13 mouse cellular contexts compared by ENCODE assay signal in the genomic region with DNA sequence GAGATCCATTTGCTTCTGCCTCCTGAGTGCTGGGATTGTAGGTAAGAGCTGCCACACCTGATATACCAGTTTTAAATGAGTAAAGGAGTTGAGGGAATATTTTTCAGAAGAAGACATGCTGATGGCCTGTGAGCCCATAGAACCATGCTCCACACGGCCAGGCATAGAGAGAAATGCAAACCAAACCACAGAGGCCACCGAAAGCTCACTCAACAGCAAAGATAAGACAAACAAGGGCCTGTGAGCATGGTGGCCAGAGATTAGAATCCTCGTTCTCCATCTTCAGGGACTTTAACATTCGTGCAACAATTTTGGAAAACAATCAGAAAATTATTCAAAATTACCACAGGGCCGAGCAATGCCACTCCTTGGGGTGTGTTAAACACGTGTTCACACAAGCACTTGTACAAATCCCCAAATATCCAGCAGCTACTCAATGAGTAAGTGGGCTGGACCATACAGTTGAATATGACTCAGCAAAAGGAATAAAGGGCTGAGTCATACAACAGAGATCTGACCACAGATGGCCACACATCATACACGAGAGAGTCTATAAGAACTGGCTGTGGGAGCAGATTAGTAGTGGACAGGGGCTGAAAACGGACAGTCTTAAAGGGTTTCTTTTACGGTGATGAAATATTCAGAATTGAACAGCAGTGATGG.
DNase-seq lines count a peak whose midpoint lies in the region; ATAC-seq lines count a peak whose summit lies in the region.
"Had no signal": no experiment of that assay in that cellular context is flagged by ENCODE, and none has a peak within 500 bp of the region (broad histone marks: within the 10 kb centered on the region; RNA-seq: fewer than 3 reads in every experiment).

No protein-coding gene starts in this region.

- H3K4me2 ChIP-seq in heart, embryonic 12.5 days = no peak overlapping the region
- H3K4me2 ChIP-seq in embryonic facial prominence, embryonic 12.5 days (replicated peaks) = no peak overlapping the region
- no peak overlapping the region for H3K4me2 ChIP-seq in liver, embryonic 12.5 days
- H3K4me2 ChIP-seq in hindbrain, embryonic 12.5 days (replicated peaks) = no peak overlapping the region
- H3K4me2 ChIP-seq in neural tube, embryonic 15.5 days = no peak overlapping the region
- H3K4me2 ChIP-seq: intestine, embryonic 15.5 days had no signal

- H3K9me3 ChIP-seq in heart, embryonic 12.5 days (replicated peaks) = no peaks in the 10 kb centered on the region
- no peaks in the 10 kb centered on the region for H3K9me3 ChIP-seq in embryonic facial prominence, embryonic 12.5 days
- no peaks in the 10 kb centered on the region for H3K9me3 ChIP-seq in liver, embryonic 12.5 days (replicated peaks)
- H3K9me3 ChIP-seq in hindbrain, embryonic 12.5 days (replicated peaks) = no peaks in the 10 kb centered on the region
- no peaks in the 10 kb centered on the region for H3K9me3 ChIP-seq in neural tube, embryonic 15.5 days (replicated peaks)
- H3K9me3 ChIP-seq: intestine, embryonic 15.5 days had no signal

- H3K9ac ChIP-seq in heart, embryonic 12.5 days = no peak overlapping the region
- H3K9ac ChIP-seq in embryonic facial prominence, embryonic 12.5 days = no peak overlapping the region
- no peak overlapping the region for H3K9ac ChIP-seq in liver, embryonic 12.5 days
- H3K9ac ChIP-seq in hindbrain, embryonic 12.5 days = no peak overlapping the region
- H3K9ac ChIP-seq in neural tube, embryonic 15.5 days (replicated peaks) = no peak overlapping the region
- H3K9ac ChIP-seq: intestine, embryonic 15.5 days had no signal

- DNase-seq in heart, adult 18-20 months = no peak
- peak; percentile 74 for DNase-seq in 416B (ENCODE audit: low read depth)
- no peak for DNase-seq in spleen, adult 18-20 months
- DNase-seq: cerebellum, adult 18-20 months; lung, postnatal 14 days; right cerebral cortex, postnatal 14 days had no signal

- no peaks in the 10 kb centered on the region for H3K36me3 ChIP-seq in heart, embryonic 12.5 days
- H3K36me3 ChIP-seq in embryonic facial prominence, embryonic 12.5 days = no peaks in the 10 kb centered on the region
- no peaks in the 10 kb centered on the region for H3K36me3 ChIP-seq in liver, embryonic 12.5 days
- no peaks in the 10 kb centered on the region for H3K36me3 ChIP-seq in hindbrain, embryonic 12.5 days
- no peaks in the 10 kb centered on the region for H3K36me3 ChIP-seq in neural tube, embryonic 15.5 days
- H3K36me3 ChIP-seq: intestine, embryonic 15.5 days had no signal

- 0 out of 2 replicates have a peak overlapping the region, but pooled peaks have one; percentile 31 for H3K27ac ChIP-seq in heart, embryonic 12.5 days (ENCODE audit: poor library complexity, severe bottlenecking)
- peak overlapping the region; percentile 88; the same call in 1 of the 2 replicates for H3K27ac ChIP-seq in embryonic facial prominence, embryonic 12.5 days
- H3K27ac ChIP-seq in liver, embryonic 12.5 days = peak overlapping the region; percentile 59
- no peak overlapping the region for H3K27ac ChIP-seq in hindbrain, embryonic 12.5 days
- H3K27ac ChIP-seq in neural tube, embryonic 15.5 days (replicated peaks) = no peak overlapping the region

- peak; percentile 84 for ATAC-seq in heart, embryonic 12.5 days (ENCODE audit: insufficient number of reproducible peaks, low FRiP score)
- ATAC-seq in embryonic facial prominence, embryonic 12.5 days (ENCODE audit: insufficient number of reproducible peaks, insufficient read depth, low FRiP score, low TSS enrichment) = no peak
- peak; percentile 80 for ATAC-seq in liver, embryonic 12.5 days
- ATAC-seq in hindbrain, embryonic 12.5 days (ENCODE audit: low FRiP score) = no peak
- no peak for ATAC-seq in neural tube, embryonic 15.5 days (ENCODE audit: low FRiP score)
- ATAC-seq: intestine, embryonic 15.5 days had no signal

- WGBS in heart, embryonic 12.5 days = 72% methylated on average over 9 of the region's 9 CpGs
- 85% methylated on average over 9 of the region's 9 CpGs for WGBS in embryonic facial prominence, embryonic 12.5 days
- WGBS in liver, embryonic 12.5 days (ENCODE audit: insufficient replicate concordance) = 33% methylated on average over 9 of the region's 9 CpGs
- WGBS in hindbrain, embryonic 12.5 days = 85% methylated on average over 9 of the region's 9 CpGs
- WGBS in neural tube, embryonic 15.5 days = 93% methylated on average over 9 of the region's 9 CpGs

- H3K4me1 ChIP-seq in heart, embryonic 12.5 days (replicated peaks) = peaks cover 22% of the 10 kb centered on the region
- peaks cover 18% of the 10 kb centered on the region for H3K4me1 ChIP-seq in embryonic facial prominence, embryonic 12.5 days
- peaks cover 22% of the 10 kb centered on the region for H3K4me1 ChIP-seq in liver, embryonic 12.5 days
- H3K4me1 ChIP-seq in hindbrain, embryonic 12.5 days = peaks cover 7% of the 10 kb centered on the region
- peaks cover 4% of the 10 kb centered on the region; the same call in 1 of the 2 replicates for H3K4me1 ChIP-seq in neural tube, embryonic 15.5 days

- H3K27me3 ChIP-seq in heart, embryonic 12.5 days (replicated peaks) = no peaks in the 10 kb centered on the region
- no peaks in the 10 kb centered on the region for H3K27me3 ChIP-seq in embryonic facial prominence, embryonic 12.5 days
- H3K27me3 ChIP-seq in liver, embryonic 12.5 days (replicated peaks) = no peaks in the 10 kb centered on the region; the same call in 1 of the 2 replicates
- H3K27me3 ChIP-seq in hindbrain, embryonic 12.5 days = no peaks in the 10 kb centered on the region
- H3K27me3 ChIP-seq in neural tube, embryonic 15.5 days (replicated peaks) = no peaks in the 10 kb centered on the region
- H3K27me3 ChIP-seq: CH12.LX; intestine, embryonic 15.5 days had no signal

- H3K4me3 ChIP-seq in heart, embryonic 12.5 days = no peak overlapping the region
- H3K4me3 ChIP-seq in embryonic facial prominence, embryonic 12.5 days = no peak overlapping the region
- H3K4me3 ChIP-seq in liver, embryonic 12.5 days = no peak overlapping the region
- no peak overlapping the region for H3K4me3 ChIP-seq in hindbrain, embryonic 12.5 days
- H3K4me3 ChIP-seq in neural tube, embryonic 15.5 days (replicated peaks) = no peak overlapping the region
- H3K4me3 ChIP-seq: intestine, embryonic 15.5 days had no signal

Comparison
In these comparisons a context has a peak if more than half of its experiments do, and no peak if none do; other contexts are left out.
1. ATAC-seq: peak in heart, embryonic 12.5 days (single experiment) and liver, embryonic 12.5 days (single experiment); none in embryonic facial prominence, embryonic 12.5 days (single experiment), hindbrain, embryonic 12.5 days (single experiment) and neural tube, embryonic 15.5 days (single experiment).
2. H3K27ac ChIP-seq: peak in heart, embryonic 12.5 days (single experiment), embryonic facial prominence, embryonic 12.5 days (single experiment) and liver, embryonic 12.5 days (single experiment); none in hindbrain, embryonic 12.5 days (single experiment) and neural tube, embryonic 15.5 days (single experiment).